Mouse (Mus musculus) CH12F3 (cell line): ENCODE results near the gene Apol11a.
"Not testable (repeated sequence)": the region's sequence is repeated elsewhere in the genome, so short reads cannot be mapped to it uniquely, and the experiment has no call there.

Experiments
- in situ Hi-C: fragments of 300-500 bp; cut with MboI; formaldehyde crosslinking; loops from 2 replicates; pipeline ENCODE4 v1.14.3; 2020; ENCODE audit warnings: low sequenced_read_pairs

The Apol11a gene

DNA sequence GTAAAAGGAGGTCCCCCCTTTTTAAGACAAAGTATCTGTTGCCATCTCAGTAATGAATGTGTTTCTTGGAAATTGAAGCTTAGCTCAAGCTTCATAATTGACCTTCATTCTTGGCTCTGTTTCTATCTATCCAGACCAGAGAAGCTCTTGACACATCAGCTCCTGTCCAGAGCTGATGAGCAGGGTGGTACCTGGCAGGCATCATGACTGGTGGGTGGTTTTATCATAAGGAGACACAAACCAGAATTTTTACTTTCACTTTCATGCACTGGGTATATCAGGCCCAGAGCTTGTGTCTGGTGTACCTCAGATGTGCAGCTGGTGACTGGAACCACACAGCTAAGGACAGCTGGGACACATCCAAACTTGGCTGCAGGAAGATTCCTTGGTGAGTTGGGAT lies at the start of gene Apol11a:
TSS of gene Apol11a (plus strand) at position 306 of the 400 bp plus-strand sequence.
- in situ Hi-C loops, result not testable (repeated sequence)

DNA sequence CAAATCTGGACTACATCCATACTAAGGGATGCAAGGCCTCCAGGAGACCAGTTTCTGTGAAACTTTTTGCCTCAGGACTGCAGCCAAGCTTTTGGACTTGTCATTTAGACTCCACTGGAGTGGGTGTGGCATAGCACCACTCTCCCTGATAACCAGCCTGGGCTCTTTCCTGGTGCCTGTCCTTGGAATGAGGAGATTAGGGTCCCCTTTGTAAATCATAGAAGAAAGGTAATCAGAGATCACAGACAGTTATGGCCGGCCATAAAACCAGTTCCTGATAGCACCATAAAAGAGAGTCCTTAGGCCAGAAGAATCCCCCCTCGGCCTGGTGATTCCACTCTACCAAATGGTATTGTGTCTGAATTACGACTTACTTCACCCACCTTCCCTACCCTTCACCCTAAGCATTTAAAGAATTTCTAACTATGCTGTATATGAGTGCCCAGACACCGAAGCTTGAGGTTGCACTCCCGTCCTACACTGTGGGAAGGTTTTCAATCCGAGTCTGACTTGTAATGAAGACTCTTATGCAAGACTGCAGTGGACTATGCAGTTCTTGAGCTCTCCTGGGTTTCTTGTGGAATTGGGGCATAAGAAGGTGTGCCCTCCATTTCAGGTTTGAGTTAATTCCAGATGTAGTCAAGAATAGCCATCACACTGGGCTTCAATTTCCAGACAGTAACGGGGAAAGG lies 33.2 kb upstream of the Apol11a start:
- in situ Hi-C loops, result not testable (repeated sequence)

DNA sequence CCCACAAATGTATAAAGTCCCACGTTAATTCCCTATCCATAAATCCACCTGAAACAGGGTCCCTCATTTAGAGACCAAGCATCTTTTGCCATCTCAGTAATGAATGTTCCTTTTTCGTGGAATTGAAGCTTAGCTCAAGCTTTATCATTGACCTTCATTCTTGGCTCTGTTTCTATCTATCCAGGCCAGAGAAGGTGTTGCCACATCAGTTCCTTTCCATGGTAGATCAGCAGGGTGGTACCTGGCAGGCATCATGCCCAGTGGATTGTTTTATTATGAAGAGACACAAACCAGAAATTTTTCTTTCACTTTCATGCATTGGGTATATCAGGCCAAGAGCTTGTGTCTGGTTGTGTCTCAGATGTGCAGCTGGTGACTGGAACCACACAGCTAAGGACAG lies 31.4 kb upstream of the Apol11a start, which contains the start of gene Apol10a:
TSS of gene Apol10a (plus strand) at position 355 of the 400 bp plus-strand sequence.
- in situ Hi-C loops, result not testable (repeated sequence)

DNA sequence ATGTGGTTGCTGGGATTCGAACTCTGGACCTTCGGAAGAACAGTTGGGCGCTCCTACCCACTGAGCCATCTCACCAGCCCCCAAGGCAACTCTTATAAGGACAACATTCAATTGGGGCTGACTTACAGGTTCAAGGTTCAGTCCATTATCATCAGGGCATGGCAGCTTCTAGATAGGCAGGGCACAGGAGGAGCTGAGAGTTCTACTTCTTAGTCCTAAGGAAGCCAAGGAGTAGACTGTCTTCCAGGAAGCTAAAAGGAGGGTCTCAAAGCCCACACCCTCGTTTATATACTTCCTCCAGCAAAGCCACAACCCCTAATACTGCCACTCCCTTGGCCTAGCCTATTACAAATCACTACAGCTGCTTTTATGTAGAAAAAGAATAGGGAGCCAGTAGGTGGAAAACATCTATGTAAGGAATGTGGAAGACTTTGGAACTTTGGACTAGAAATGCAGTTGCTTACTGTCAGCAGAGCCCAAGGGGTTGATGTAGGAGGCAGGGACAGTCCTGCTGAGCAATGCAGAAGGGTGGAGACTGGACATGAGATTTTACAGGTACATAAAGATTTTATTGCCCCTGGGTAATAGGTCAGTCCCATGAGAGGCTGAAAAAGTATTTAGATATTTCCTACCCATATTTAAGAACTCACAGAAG lies 25.8 kb upstream of the Apol11a start:
- in situ Hi-C loops, result no loop called here

DNA sequence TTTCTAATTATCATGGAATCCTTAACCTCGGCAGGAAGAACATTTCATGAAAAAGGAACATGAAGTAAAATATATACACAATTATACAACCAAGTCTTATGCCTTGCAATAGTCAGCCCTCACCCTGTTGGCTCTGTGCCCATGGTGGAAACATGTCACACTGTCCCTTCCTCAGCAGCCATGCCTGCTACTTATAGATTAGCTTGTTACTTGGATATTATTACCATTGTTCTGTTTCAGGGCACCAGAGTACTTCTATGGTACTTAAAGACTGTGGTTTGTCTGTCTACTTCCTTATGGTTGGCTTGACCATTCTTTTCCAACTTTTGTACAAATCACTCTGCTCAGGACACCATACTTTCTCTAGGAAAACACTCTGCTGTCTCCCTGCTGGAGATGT lies 14.9 kb upstream of the Apol11a start:
- in situ Hi-C loops, result not testable (repeated sequence)

DNA sequence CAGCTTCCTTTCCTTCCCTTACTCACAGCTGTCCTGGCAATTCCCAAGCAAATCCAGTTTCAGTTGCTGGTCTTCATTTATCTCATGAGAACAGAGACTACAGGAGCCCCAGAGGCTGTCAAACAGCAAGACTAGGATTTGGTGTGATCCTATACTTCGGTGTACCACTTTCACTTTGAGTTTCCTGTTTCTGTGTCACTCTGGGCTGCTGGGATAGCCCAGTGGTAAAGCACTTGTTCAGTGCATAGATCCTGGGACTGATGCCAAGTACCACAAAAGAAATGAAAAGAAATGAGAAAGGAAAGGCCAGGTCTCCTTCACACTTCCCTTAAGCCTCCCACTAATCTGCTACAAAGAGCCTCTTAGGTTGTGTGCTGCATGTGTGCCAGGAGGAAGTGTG lies 13.4 kb upstream of the Apol11a start:
- in situ Hi-C loops, result not testable (repeated sequence)

DNA sequence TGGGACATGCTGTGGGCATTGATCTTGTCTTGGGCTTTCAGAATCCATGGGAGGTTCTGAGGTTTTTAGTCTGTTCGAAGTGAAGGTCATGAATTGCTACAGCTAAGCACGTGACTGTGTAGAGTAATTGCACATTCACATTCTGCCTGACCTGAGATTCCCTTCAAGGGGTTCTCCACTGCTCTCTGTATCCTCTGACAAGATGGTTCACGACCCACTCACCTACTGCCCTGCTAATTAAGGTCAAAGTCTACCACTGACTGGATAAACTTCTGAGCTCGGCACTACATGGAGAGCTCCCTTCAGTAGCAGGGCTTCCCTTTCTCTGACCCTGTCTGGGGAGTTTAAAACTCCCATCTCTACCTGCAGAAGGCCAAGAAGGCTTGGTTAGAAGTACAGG lies 12.5 kb downstream of the Apol11a start:
- in situ Hi-C loops, result not testable (repeated sequence)

DNA sequence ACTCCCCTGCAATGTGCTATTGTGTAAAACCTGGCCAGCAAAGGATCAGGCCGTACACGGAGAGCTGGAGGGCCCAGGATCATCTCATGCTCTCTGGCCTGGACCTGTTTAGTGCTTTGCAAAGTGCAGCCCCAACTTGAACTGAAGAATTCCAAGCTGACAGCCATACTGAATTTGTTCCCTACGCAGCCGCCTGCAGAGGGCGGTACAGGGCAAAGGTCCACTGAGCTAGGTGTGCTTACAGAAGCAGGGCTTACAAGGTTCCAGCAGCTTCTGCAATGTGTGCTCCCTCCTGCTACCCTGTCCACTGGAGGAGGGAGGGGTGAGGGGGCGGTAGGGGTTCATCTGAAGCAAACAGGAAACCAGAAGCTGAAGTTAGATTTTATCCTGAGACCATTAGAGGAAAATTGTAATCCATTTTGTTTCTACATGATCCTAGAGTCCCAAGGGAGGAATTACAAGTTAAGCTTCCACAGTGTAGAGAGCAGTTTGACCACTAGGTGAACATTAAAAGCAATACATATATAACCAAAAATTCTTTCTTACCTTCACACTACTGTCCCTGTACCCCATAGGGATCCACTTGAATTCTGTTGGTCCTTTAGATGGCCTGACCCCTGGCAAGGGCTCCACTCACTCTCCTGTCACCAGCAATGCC lies 15.2 kb downstream of the Apol11a start:
- in situ Hi-C loops, result not testable (repeated sequence)

DNA sequence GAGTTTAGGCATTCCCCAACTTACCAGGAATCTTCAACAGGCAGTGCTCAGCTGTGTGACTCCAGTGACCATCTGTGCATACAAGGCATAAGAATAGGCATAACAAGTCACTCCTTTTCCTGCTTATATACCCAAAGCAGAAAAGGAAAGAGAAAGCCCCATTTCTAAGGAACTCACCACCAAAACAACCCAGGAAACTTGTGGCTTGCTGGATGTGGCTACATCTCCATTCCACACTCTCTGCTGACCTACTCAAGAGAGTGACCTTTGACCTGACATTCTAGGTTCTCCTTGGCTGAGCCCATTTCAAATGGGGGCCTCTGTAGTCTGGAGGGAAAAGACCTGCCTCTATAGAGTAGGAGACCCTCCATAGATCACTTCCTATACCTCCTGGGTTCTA lies 25.1 kb downstream of the Apol11a start, which contains the start of gene Apol7c:
TSS of gene Apol7c (minus strand) at position 101 of the 400 bp plus-strand sequence.
- in situ Hi-C loops, result no loop called here

DNA sequence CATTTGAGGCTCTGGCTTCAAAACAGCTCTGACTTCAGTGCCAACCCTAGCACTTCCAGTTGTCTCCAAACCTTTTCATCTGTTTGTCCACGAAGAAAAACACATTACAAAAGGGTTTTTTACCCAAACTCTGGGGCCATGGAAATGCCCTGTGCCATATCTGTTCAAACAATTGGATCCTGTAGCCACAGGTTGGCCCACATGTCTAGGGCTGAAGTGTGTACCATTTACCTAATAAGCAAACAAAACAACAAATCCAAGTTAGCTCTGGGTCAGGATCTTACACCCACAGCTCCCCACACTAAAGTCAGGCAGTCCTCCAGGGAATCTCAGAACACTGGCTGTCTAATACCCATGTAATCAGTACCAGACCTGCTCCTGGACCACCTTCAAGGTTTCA lies 31.1 kb downstream of the Apol11a start:
- in situ Hi-C loops, result not testable (repeated sequence)

DNA sequence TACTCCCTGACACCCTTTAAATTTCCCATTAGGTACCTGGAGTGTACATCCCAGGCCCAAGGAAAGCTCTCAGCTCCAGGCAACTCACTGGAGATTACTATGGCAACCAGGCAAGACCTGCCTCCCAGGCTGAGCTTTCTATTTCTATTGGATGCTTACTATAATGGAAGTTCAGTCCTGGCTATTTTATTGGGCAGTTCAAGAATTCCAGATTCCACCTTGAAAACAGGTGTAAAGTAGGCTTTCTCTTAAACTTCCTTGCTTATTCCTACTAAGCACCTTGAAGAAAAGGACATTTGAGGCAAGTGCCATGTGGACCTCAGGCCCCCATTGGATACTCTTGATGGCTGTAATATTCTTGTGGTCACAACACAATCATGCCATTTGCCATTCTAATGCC lies 53.7 kb downstream of the Apol11a start, which contains the start of gene 1700025B11Rik:
TSS of gene 1700025B11Rik (minus strand) at position 101 of the 400 bp plus-strand sequence.
- in situ Hi-C loops, result no loop called here

DNA sequence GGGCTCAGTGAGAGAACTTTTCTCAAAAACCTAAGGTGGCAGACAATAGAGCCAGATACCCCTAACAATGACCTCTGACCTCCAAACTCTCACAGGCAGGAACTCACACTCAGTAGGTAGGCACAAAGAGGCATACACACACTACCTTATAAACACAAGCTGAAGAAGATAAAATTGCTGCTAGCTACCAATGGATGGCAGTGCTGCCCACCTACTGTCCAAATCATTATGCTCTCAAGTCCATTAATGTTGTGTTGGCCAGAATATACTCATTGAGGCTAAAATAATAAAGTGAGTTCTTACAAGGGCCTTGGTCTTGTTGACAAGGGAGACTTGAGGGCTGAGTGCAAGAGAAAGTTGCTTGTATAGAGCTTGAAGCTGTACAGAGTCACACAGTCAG lies 55.1 kb downstream of the Apol11a start:
- in situ Hi-C loops, result no loop called here
